In the genomic region with DNA sequence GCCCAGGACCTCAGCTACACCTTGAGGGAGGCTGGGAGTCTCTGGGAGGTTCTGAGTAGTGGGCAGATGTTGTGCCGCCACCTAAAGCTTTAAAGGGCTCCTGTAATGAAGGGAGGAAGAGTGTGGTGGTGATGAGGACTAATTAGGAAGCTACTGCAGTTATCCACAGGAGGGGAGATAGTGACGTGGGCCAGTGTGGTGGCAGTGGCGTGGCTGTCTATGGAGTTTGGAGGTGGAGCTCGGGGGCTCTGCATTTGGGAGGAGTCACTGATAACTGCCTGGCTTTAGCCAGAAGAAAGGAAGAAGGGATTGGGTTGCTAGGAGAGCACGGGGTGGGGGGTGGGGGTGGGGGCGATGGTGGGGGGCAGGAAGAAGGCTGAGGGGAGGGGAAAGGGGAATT, we compare ENCODE assay signal across 14 mouse cellular contexts. TPM values are rescaled to one million over a fixed set of nuclear protein-coding genes. Genes with fewer than 3 reads are reported as not detected.
DNase-seq lines count a peak whose midpoint lies in the region; ATAC-seq and TF ChIP-seq lines count a peak whose summit lies in the region.
"Had no signal": no experiment of that assay in that cellular context is flagged by ENCODE, and none has a peak within 500 bp of the region (broad histone marks: within the 10 kb centered on the region; RNA-seq: fewer than 3 reads in every experiment).

No protein-coding gene starts in this region.

- intact Hi-C loops in heart, postnatal 25 days (cut with DNase I) = no loop called here

- peak overlapping the region; percentile 53 for H3K4me2 ChIP-seq in heart, embryonic 14.5 days (ENCODE audit: low read length)
- H3K4me2 ChIP-seq in liver, embryonic 13.5 days = peak overlapping the region; percentile 43
- H3K4me2 ChIP-seq in stomach, embryonic 16.5 days (ENCODE audit: low read depth, low read length) = peak overlapping the region; percentile 31; the same call in 1 of the 2 replicates
- H3K4me2 ChIP-seq: midbrain, embryonic 13.5 days had no signal

- no peak for TF ChIP-seq POLR2A in spleen, adult 2 months (IDR thresholded peaks at IDR 0.05; ENCODE audit: low read depth, low read length)

- no peaks in the 10 kb centered on the region for H3K36me3 ChIP-seq in heart, embryonic 14.5 days (ENCODE audit: control insufficient read depth, insufficient read depth, low read length)
- no peaks in the 10 kb centered on the region for H3K36me3 ChIP-seq in spleen, adult 2 months (ENCODE audit: control insufficient read depth, insufficient read depth, low read length)
- H3K36me3 ChIP-seq in liver, embryonic 13.5 days = no peaks in the 10 kb centered on the region
- no peaks in the 10 kb centered on the region for H3K36me3 ChIP-seq in stomach, embryonic 16.5 days (ENCODE audit: control insufficient read depth, insufficient read depth, low read length)

- peaks cover 15 to 22% of the 10 kb centered on the region in 2 experiments for H3K4me1 ChIP-seq in heart, embryonic 14.5 days (ENCODE audit: control insufficient read depth in 2 of 2, insufficient read depth in 2 of 2, low read length in 2 of 2)
- peaks cover 37% of the 10 kb centered on the region for H3K4me1 ChIP-seq in spleen, adult 2 months (ENCODE audit: control insufficient read depth, insufficient read depth, insufficient read length)
- H3K4me1 ChIP-seq in liver, embryonic 13.5 days (replicated peaks) = peaks cover 58% of the 10 kb centered on the region
- H3K4me1 ChIP-seq in stomach, embryonic 16.5 days (ENCODE audit: control insufficient read depth, insufficient read depth, low read length) = peaks cover 22% of the 10 kb centered on the region
- H3K4me1 ChIP-seq: midbrain, embryonic 13.5 days had no signal

- H3K9me3 ChIP-seq in heart, embryonic 14.5 days (ENCODE audit: control insufficient read depth, low read length) = no peaks in the 10 kb centered on the region
- no peaks in the 10 kb centered on the region for H3K9me3 ChIP-seq in liver, embryonic 13.5 days (replicated peaks)
- no peaks in the 10 kb centered on the region for H3K9me3 ChIP-seq in stomach, embryonic 16.5 days (replicated peaks; ENCODE audit: control insufficient read depth, low read length)
- H3K9me3 ChIP-seq: midbrain, embryonic 13.5 days had no signal

- ATAC-seq in heart, embryonic 14.5 days (ENCODE audit: insufficient number of reproducible peaks, insufficient read depth, low FRiP score, low read depth) = no peak
- ATAC-seq in liver, embryonic 13.5 days (ENCODE audit: low read depth) = no peak
- no peak for ATAC-seq in stomach, embryonic 16.5 days (ENCODE audit: insufficient read depth, low FRiP score)
- ATAC-seq: inflammation-experienced regulatory T-cells, adult 6 months; midbrain, embryonic 13.5 days had no signal

- no peak overlapping the region; a peak in 1 of 4 replicates for H3K27ac ChIP-seq in heart, embryonic 14.5 days (replicated peaks in 1 of 2; ENCODE audit: control insufficient read depth in 1 of 2, insufficient read depth in 1 of 2, low read depth in 2 of 2, low read length in 2 of 2)
- H3K27ac ChIP-seq in spleen, adult 2 months (ENCODE audit: insufficient read depth, low read length) = peak overlapping the region; percentile 30
- H3K27ac ChIP-seq in liver, embryonic 13.5 days = no peak overlapping the region
- peak overlapping the region; percentile 56 for H3K27ac ChIP-seq in stomach, embryonic 16.5 days (ENCODE audit: low read length)
- H3K27ac ChIP-seq: kidney, postnatal 0 days; midbrain, embryonic 13.5 days had no signal

- H3K9ac ChIP-seq in heart, embryonic 14.5 days (ENCODE audit: low read length) = no peak overlapping the region
- peak overlapping the region; percentile 30; the same call in 1 of the 2 replicates for H3K9ac ChIP-seq in liver, embryonic 13.5 days
- 0 out of 2 replicates have a peak overlapping the region, but pooled peaks have one; percentile 26 for H3K9ac ChIP-seq in stomach, embryonic 16.5 days (ENCODE audit: low read length)
- H3K9ac ChIP-seq: midbrain, embryonic 13.5 days had no signal

- H3K4me3 ChIP-seq in heart, embryonic 14.5 days (ENCODE audit: control insufficient read depth in 1 of 2, insufficient read depth in 1 of 2, low read depth in 1 of 2, low read length in 2 of 2) = 0 out of 4 replicates have a peak overlapping the region, but pooled peaks of 1 of the 2 experiments have one; percentile 4
- H3K4me3 ChIP-seq in spleen, adult 2 months (ENCODE audit: extremely low read depth, insufficient read depth, insufficient read length) = no peak overlapping the region
- peak overlapping the region; percentile 3; the same call in 1 of the 2 replicates for H3K4me3 ChIP-seq in liver, embryonic 13.5 days (replicated peaks)
- no peak overlapping the region for H3K4me3 ChIP-seq in stomach, embryonic 16.5 days (replicated peaks; ENCODE audit: low read length)
- H3K4me3 ChIP-seq: midbrain, embryonic 13.5 days had no signal

- no peak for TF ChIP-seq CTCF in spleen, adult 2 months (IDR thresholded peaks at IDR 0.05; ENCODE audit: extremely low read depth, insufficient read depth, insufficient read length, insufficient replicate concordance)

- H3K27me3 ChIP-seq in heart, embryonic 14.5 days (ENCODE audit: control insufficient read depth, insufficient read depth, low read length) = no peaks in the 10 kb centered on the region
- H3K27me3 ChIP-seq in spleen, adult 2 months (ENCODE audit: control insufficient read depth, insufficient read depth, low read length) = no peaks in the 10 kb centered on the region
- H3K27me3 ChIP-seq in liver, embryonic 13.5 days = no peaks in the 10 kb centered on the region; the same call in 1 of the 2 replicates
- no peaks in the 10 kb centered on the region for H3K27me3 ChIP-seq in stomach, embryonic 16.5 days (ENCODE audit: control insufficient read depth, insufficient read depth, low read length)
- H3K27me3 ChIP-seq: midbrain, embryonic 13.5 days had no signal

- DNase-seq in heart, postnatal 25 days (ENCODE audit: low spot score) = no peak
- no peak for DNase-seq in spleen, adult 2 months (ENCODE audit: low read depth in 1 of 2, low spot score in 2 of 2)
- no peak for DNase-seq in spleen, postnatal 10 days (ENCODE audit: low spot score in 2 of 2)
- DNase-seq in liver, embryonic 13.5 days = no peak
- no peak for DNase-seq in thymus, postnatal 10 days (ENCODE audit: low spot score in 2 of 2)
- DNase-seq in urinary bladder, postnatal 4 days (ENCODE audit: low spot score in 2 of 2) = no peak
- DNase-seq: adrenal gland, postnatal 36 days; cerebellum, adult 9-11 months; lung, postnatal 10 days had no signal

- 8% methylated on average over 6 of the region's 6 CpGs for WGBS in heart, embryonic 14.5 days
- 47% methylated on average over 6 of the region's 6 CpGs for WGBS in spleen, adult 2 months
- WGBS in liver, embryonic 13.5 days (ENCODE audit: insufficient replicate concordance) = 10% methylated on average over 6 of the region's 6 CpGs
- WGBS in stomach, embryonic 16.5 days = 23% methylated on average over 6 of the region's 6 CpGs

RNA-seq across cellular contexts. Expression of a gene that starts 26.4 kb away (rescaled TPM):
- 83.6 and 86.4 TPM in 2 replicates for polyA plus RNA-seq in heart, embryonic 14.5 days (2014; fragmentation: Nextera tagmentation; extraction: Ambion mirVana)
- 10 to 100 TPM; 87.9 to 88.9 TPM for total RNA-seq in heart, postnatal 25 days (2021)
- polyA plus RNA-seq in spleen, adult 2 months (2012; rRNA removed) = 43.1 and 84.8 TPM in 2 replicates
- 28.9 and 30.2 TPM in 2 replicates for polyA plus RNA-seq in liver, embryonic 13.5 days (2015; fragmentation: Nextera tagmentation; extraction: Ambion mirVana)
- 51.8 and 52.2 TPM in 2 replicates for polyA plus RNA-seq in stomach, embryonic 16.5 days (2015; fragmentation: Nextera tagmentation; extraction: Ambion mirVana)

Comparison
In these comparisons a context has a peak if more than half of its experiments do, and no peak if none do; other contexts are left out.
1. H3K27ac ChIP-seq: peak in spleen, adult 2 months (single experiment) and stomach, embryonic 16.5 days (single experiment); none in heart, embryonic 14.5 days (0 of 2) and liver, embryonic 13.5 days (single experiment).
2. Peak in every context shown above with its lines, with median percentiles within 50 percentile points of each other: H3K4me2 ChIP-seq.